ENCODE assay signal across 20 mouse cellular contexts in the genomic region with DNA sequence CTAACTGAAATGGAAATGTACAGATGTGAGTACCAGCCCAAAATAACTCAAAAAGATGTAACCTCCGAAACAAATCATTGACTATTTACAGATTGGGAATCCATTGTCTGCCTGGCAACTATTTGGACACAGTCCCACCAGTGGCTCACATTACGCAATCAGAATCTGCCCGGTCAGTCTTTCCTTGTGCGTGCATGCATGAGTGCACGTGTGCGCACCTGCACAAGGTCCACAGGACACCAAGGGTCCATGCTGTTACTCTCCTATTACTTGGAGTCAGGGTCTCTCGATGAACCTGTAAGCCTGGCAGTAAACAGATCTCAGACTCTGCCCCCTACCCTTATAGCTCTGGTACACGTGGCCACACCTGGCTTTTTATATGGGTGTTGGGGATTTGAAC. TPM values are rescaled to one million over a fixed set of nuclear protein-coding genes. Genes with fewer than 3 reads are reported as not detected.
A peak's percentile ranks its signal among the peaks of the same experiment; 100 is the strongest.
DNase-seq lines count a peak whose midpoint lies in the region; ATAC-seq and TF ChIP-seq lines count a peak whose summit lies in the region.
"Had no signal": no experiment of that assay in that cellular context is flagged by ENCODE, and none has a peak within 500 bp of the region (broad histone marks: within the 10 kb centered on the region; RNA-seq: fewer than 3 reads in every experiment).

No protein-coding gene starts in this region.

- no peak overlapping the region for H3K4me3 ChIP-seq in kidney, embryonic 16.5 days (ENCODE audit: low read length)
- H3K4me3 ChIP-seq in C2C12 (ENCODE audit: insufficient read depth, poor library complexity, severe bottlenecking) = no peak overlapping the region
- no peak overlapping the region for H3K4me3 ChIP-seq in embryonic fibroblast, embryonic 13.5 days (ENCODE audit: insufficient read depth, low read length)
- no peak overlapping the region for H3K4me3 ChIP-seq in liver, embryonic 12.5 days
- H3K4me3 ChIP-seq: embryonic facial prominence, embryonic 12.5 days; forebrain, embryonic 12.5 days; heart, adult 2 months; hindbrain, embryonic 15.5 days had no signal

- 62% methylated on average over 8 of the region's 8 CpGs for WGBS in kidney, embryonic 16.5 days
- WGBS in liver, embryonic 12.5 days (ENCODE audit: insufficient replicate concordance) = 67% methylated on average over 8 of the region's 8 CpGs

- H3K36me3 ChIP-seq in kidney, embryonic 16.5 days (ENCODE audit: insufficient read depth, low read length) = peaks cover 10% of the 10 kb centered on the region
- H3K36me3 ChIP-seq in C2C12 (ENCODE audit: control insufficient read depth, insufficient read depth) = no peaks in the 10 kb centered on the region
- H3K36me3 ChIP-seq in liver, embryonic 12.5 days = peaks cover 40% of the 10 kb centered on the region
- H3K36me3 ChIP-seq: hindbrain, embryonic 15.5 days had no signal

- H3K79me2 ChIP-seq in C2C12 (ENCODE audit: control insufficient read depth, insufficient read depth) = no peaks in the 10 kb centered on the region

- H3K27me3 ChIP-seq in kidney, embryonic 16.5 days (ENCODE audit: insufficient read depth, low read length) = no peaks in the 10 kb centered on the region
- no peaks in the 10 kb centered on the region for H3K27me3 ChIP-seq in C2C12 (ENCODE audit: control insufficient read depth, insufficient read depth, insufficient read length)
- 0 out of 2 replicates have a peak, but pooled peaks cover 5% of the 10 kb centered on the region for H3K27me3 ChIP-seq in liver, embryonic 12.5 days (replicated peaks)
- H3K27me3 ChIP-seq: embryonic facial prominence, embryonic 12.5 days; forebrain, embryonic 12.5 days; hindbrain, embryonic 15.5 days had no signal

- TF ChIP-seq CTCF in C2C12 (IDR thresholded peaks at IDR 0.05; ENCODE audit: control insufficient read depth, insufficient read depth, insufficient read length) = no peak
- TF ChIP-seq CTCF in embryonic fibroblast, embryonic 13.5 days (IDR thresholded peaks at IDR 0.05; ENCODE audit: borderline replicate concordance, insufficient read depth, low read length) = no peak

- ATAC-seq in kidney, embryonic 16.5 days (ENCODE audit: low FRiP score, low TSS enrichment) = no peak; the same call in 1 of the 2 replicates
- no peak for ATAC-seq in liver, embryonic 12.5 days

- no peak overlapping the region for H3K9ac ChIP-seq in kidney, embryonic 16.5 days (replicated peaks; ENCODE audit: low read length)
- H3K9ac ChIP-seq in liver, embryonic 12.5 days = no peak overlapping the region
- H3K9ac ChIP-seq: embryonic facial prominence, embryonic 12.5 days; forebrain, embryonic 12.5 days; hindbrain, embryonic 15.5 days had no signal

- peak; percentile 60 for DNase-seq in kidney, adult 18-20 months
- DNase-seq in kidney, postnatal 14 days = peak; percentile 72
- DNase-seq in adrenal gland, adult 18-20 months (ENCODE audit: low spot score in 2 of 2) = no peak
- DNase-seq in layer of hippocampus, adult 18-20 months (ENCODE audit: low spot score in 2 of 2) = no peak

- no peaks in the 10 kb centered on the region for H3K79me3 ChIP-seq in C2C12 (ENCODE audit: low read depth)

- TF ChIP-seq POLR2A in embryonic fibroblast, embryonic 13.5 days (IDR thresholded peaks at IDR 0.05; ENCODE audit: low read depth, low read length) = no peak

- no peak overlapping the region for H3K4me2 ChIP-seq in kidney, embryonic 16.5 days (replicated peaks; ENCODE audit: low read depth, low read length)
- no peak overlapping the region for H3K4me2 ChIP-seq in liver, embryonic 12.5 days
- H3K4me2 ChIP-seq: embryonic facial prominence, embryonic 12.5 days; forebrain, embryonic 12.5 days had no signal

- H3K27ac ChIP-seq in kidney, embryonic 16.5 days (ENCODE audit: low read length) = no peak overlapping the region
- H3K27ac ChIP-seq in embryonic fibroblast, embryonic 13.5 days (ENCODE audit: insufficient read depth, low read length) = peak overlapping the region; percentile 37
- H3K27ac ChIP-seq in liver, embryonic 12.5 days = no peak overlapping the region
- H3K27ac ChIP-seq: embryonic facial prominence, embryonic 12.5 days; forebrain, embryonic 12.5 days; heart, adult 2 months; hindbrain, embryonic 15.5 days had no signal

- H3ac ChIP-seq in C2C12 (ENCODE audit: control insufficient read depth, insufficient read length, low read depth) = no peak overlapping the region

- H3K9me3 ChIP-seq in kidney, embryonic 16.5 days (ENCODE audit: low read length) = no peaks in the 10 kb centered on the region; the same call in 1 of the 2 replicates
- peaks cover 29% of the 10 kb centered on the region for H3K9me3 ChIP-seq in liver, embryonic 12.5 days (replicated peaks)
- H3K9me3 ChIP-seq: embryonic facial prominence, embryonic 12.5 days; forebrain, embryonic 12.5 days; hindbrain, embryonic 15.5 days had no signal

- no peaks in the 10 kb centered on the region; the same call in 1 of the 2 replicates for H3K4me1 ChIP-seq in kidney, embryonic 16.5 days (ENCODE audit: insufficient read depth, low read length)
- peaks cover 18% of the 10 kb centered on the region for H3K4me1 ChIP-seq in embryonic fibroblast, embryonic 13.5 days (ENCODE audit: control insufficient read depth, insufficient read depth, low read length)
- peaks cover 41% of the 10 kb centered on the region for H3K4me1 ChIP-seq in liver, embryonic 12.5 days

TF ChIP-seq in C2C12, 6 proteins besides CTCF, POLR2A, EP300 and RAD21:
- peak; percentile 75 for TF ChIP-seq CEBPB (IDR thresholded peaks at IDR 0.05; ENCODE audit: low read depth)
- no peak for TF ChIP-seq USF1 (IDR thresholded peaks at IDR 0.05; ENCODE audit: low read depth)
- TF ChIP-seq MYOG (IDR thresholded peaks at IDR 0.05; ENCODE audit: control insufficient read depth, extremely low read depth, insufficient read length) = no peak

RNA-seq across cellular contexts. Expression of gene Trim56, which starts 8.3 kb away (rescaled TPM):
- 9.4 and 11.9 TPM in 2 replicates for polyA plus RNA-seq in kidney, embryonic 16.5 days (2015; fragmentation: Nextera tagmentation; extraction: Ambion mirVana)
- polyA plus RNA-seq in C2C12 (2012; fragmentation: generic; extraction: Trizol) = 7.4 TPM
- polyA plus RNA-seq in embryonic fibroblast, embryonic 13.5 days (2011; ENCODE audit: insufficient read length, low read depth, missing spikeins) = 20.2 and 23.4 TPM in 2 replicates
- total RNA-seq in adrenal gland, adult 18-20 months (2021) = 10 to 100 TPM; 39.1 to 42.2 TPM
- 1 to 10 TPM; 5.9 to 6.0 TPM for total RNA-seq in layer of hippocampus, adult 18-20 months (2021)
- 8.6 and 10.3 TPM in 2 replicates for polyA plus RNA-seq in liver, embryonic 12.5 days (2016; fragmentation: Nextera tagmentation; extraction: Ambion mirVana)

RNA-seq across cellular contexts. Expression of gene Serpine1, which starts 35.6 kb away (rescaled TPM):
- 0.29 and 0.53 TPM in 2 replicates for polyA plus RNA-seq in kidney, embryonic 16.5 days (2015; fragmentation: Nextera tagmentation; extraction: Ambion mirVana)
- polyA plus RNA-seq in C2C12 (2012; fragmentation: generic; extraction: Trizol) = 131 TPM
- 646 and 1,921 TPM in 2 replicates for polyA plus RNA-seq in embryonic fibroblast, embryonic 13.5 days (2011; ENCODE audit: insufficient read length, low read depth, missing spikeins)
- total RNA-seq in adrenal gland, adult 18-20 months (2021) = 10 to 100 TPM in 1 of 2 experiments, 1 to 10 TPM in 1; 3.3 to 17.1 TPM
- under 1 TPM; 0.40 to 0.94 TPM for total RNA-seq in layer of hippocampus, adult 18-20 months (2021)
- 0.19 TPM in 1 of 2 replicates, not detected in the other for polyA plus RNA-seq in liver, embryonic 12.5 days (2016; fragmentation: Nextera tagmentation; extraction: Ambion mirVana)

RNA-seq across cellular contexts. Expression of gene Muc3, which starts 41.5 kb away (rescaled TPM):
- polyA plus RNA-seq in kidney, embryonic 16.5 days (2015; fragmentation: Nextera tagmentation; extraction: Ambion mirVana) = not detected in 2 replicates
- polyA plus RNA-seq in C2C12 (2012; fragmentation: generic; extraction: Trizol) = not detected
- polyA plus RNA-seq in embryonic fibroblast, embryonic 13.5 days (2011; ENCODE audit: insufficient read length, low read depth, missing spikeins) = not detected in 2 replicates
- not detected for total RNA-seq in adrenal gland, adult 18-20 months (2021)
- total RNA-seq in layer of hippocampus, adult 18-20 months (2021) = not detected
- polyA plus RNA-seq in liver, embryonic 12.5 days (2016; fragmentation: Nextera tagmentation; extraction: Ambion mirVana) = not detected in 2 replicates
- total RNA-seq: adrenal gland, postnatal 14 days; gastrocnemius, postnatal 10 days; gastrocnemius, postnatal 4 days; heart, adult 2 months; heart, postnatal 25 days had no signal
- polyA plus RNA-seq: cortical plate, adult 2 months; embryonic facial prominence, embryonic 12.5 days; forebrain, embryonic 12.5 days; forebrain, embryonic 16.5 days; heart, adult 2 months; heart, embryonic 11.5 days; hindbrain, embryonic 11.5 days; hindbrain, embryonic 15.5 days had no signal

Comparison
In these comparisons a context has a peak if more than half of its experiments do, and no peak if none do; other contexts are left out.
1. DNase-seq: peak in kidney, adult 18-20 months (single experiment) and kidney, postnatal 14 days (single experiment); none in adrenal gland, adult 18-20 months (0 of 2) and layer of hippocampus, adult 18-20 months (0 of 2).
2. RNA of gene Serpine1, which starts 35.6 kb away (polyA plus RNA-seq): 646 to 1,921 TPM in embryonic fibroblast, embryonic 13.5 days and 131 TPM in C2C12 (single experiment); 0.29 to 0.53 TPM in kidney, embryonic 16.5 days and 0.19 TPM in liver, embryonic 12.5 days; every median in the first group is over 10 times any median in the second.